Mouse (Mus musculus): ENCODE measurements around the gene Sap30. TPM values are rescaled to one million over a fixed set of nuclear protein-coding genes. Genes with fewer than 3 reads are reported as not detected.

The Sap30 gene
- total RNA-seq, 2 experiments from 2014 or later, result 6.7 to 14.4 TPM

GRCm38 (mm10) chr8:57443289-57443688 lies 44.4 kb downstream of the Sap30 start:
- no peak for DNase-seq (ENCODE audit: low spot score)

GRCm38 (mm10) chr8:57441556-57441955 lies 46.1 kb downstream of the Sap30 start:
- no peak for DNase-seq (ENCODE audit: low spot score)

- no peak for DNase-seq (ENCODE audit: low spot score)
These were observed 46.5 kb downstream of the Sap30 start for GRCm38 (mm10) chr8:57441131-57441530.

- DNase-seq (ENCODE audit: low spot score), result no peak
These were observed 51.2 kb downstream of the Sap30 start for GRCm38 (mm10) chr8:57436437-57436796.

GRCm38 (mm10) chr8:57435768-57436436 lies 51.8 kb downstream of the Sap30 start:
- no peak for DNase-seq (ENCODE audit: low spot score)

- no peak for DNase-seq (ENCODE audit: low spot score)
These were observed 54.9 kb downstream of the Sap30 start for GRCm38 (mm10) chr8:57432802-57433201.

Other genes starting within 250 kb of the Sap30 start
- not detected for gene Hand2, start 166.9 kb downstream of the Sap30 start, total RNA-seq (2021)
- not detected for gene Scrg1, start 31.9 kb downstream of the Sap30 start, total RNA-seq (2021)
- gene Hmgb2, start 24.0 kb upstream of the Sap30 start, total RNA-seq (2021), result 1 to 10 TPM; 2.8 to 5.0 TPM
- 1 to 10 TPM; 2.0 to 2.3 TPM for gene Galnt7, start 165.2 kb upstream of the Sap30 start, total RNA-seq (2021)